Mouse (Mus musculus) heart, embryonic 13.5 days (tissue): ENCODE measurements around the gene Cd300lf. TPM values are rescaled to one million over a fixed set of nuclear protein-coding genes. Genes with fewer than 3 reads are reported as not detected.

Experiments
- ATAC-seq: fragments of 200-750 bp; cut with Nextera tagmentation; 2 replicates; pipeline ENCODE4 v1.8.0; 2017; ENCODE audit warnings: moderate TSS enrichment; ENCODE audit not compliant: insufficient number of reproducible peaks, low FRiP score, low TSS enrichment; ENCODE audit errors: extremely low read depth
- H3K27ac ChIP-seq: fragments of 300-500 bp; sonication (generic); replicated peaks from 2 replicates; pipeline ENCODE4 v1.5.1; 2015; ENCODE audit warnings: moderate library complexity, mild to moderate bottlenecking, inconsistent platforms
- H3K27me3 ChIP-seq: fragments of 300-500 bp; sonication (generic); replicated peaks from 2 replicates; pipeline ENCODE4 v1.6.1; 2015; ENCODE audit warnings: mild to moderate bottlenecking, inconsistent platforms
- H3K36me3 ChIP-seq: fragments of 300-500 bp; sonication (generic); 2 replicates; pipeline ENCODE4 v1.6.1; 2015; ENCODE audit warnings: mild to moderate bottlenecking, inconsistent platforms
- H3K4me1 ChIP-seq: fragments of 300-500 bp; sonication (generic); 2 replicates; pipeline ENCODE4 v1.6.1; 2015; ENCODE audit warnings: inconsistent platforms
- H3K4me2 ChIP-seq: fragments of 300-500 bp; sonication (generic); 2 replicates; pipeline ENCODE4 v1.6.1; 2015; ENCODE audit warnings: inconsistent platforms, mild to moderate bottlenecking, moderate library complexity
- H3K4me3 ChIP-seq: fragments of 300-500 bp; sonication (generic); 2 replicates; pipeline ENCODE4 v1.5.1; 2015; ENCODE audit warnings: moderate library complexity, mild to moderate bottlenecking, inconsistent platforms
- H3K9ac ChIP-seq: fragments of 300-500 bp; sonication (generic); 2 replicates; pipeline ENCODE4 v1.6.1; 2015; ENCODE audit warnings: inconsistent platforms, mild to moderate bottlenecking, moderate library complexity
- H3K9me3 ChIP-seq: fragments of 300-500 bp; sonication (generic); 2 replicates; pipeline ENCODE4 v1.6.1; 2016; ENCODE audit warnings: inconsistent platforms
- WGBS: fragments of 180-500 bp; shearing (Covaris S2); methylation state at CpG from one replicate; pipeline ENCODE4 v1.1.7; 2015; ENCODE audit warnings: mixed read lengths; 5-methylcytosine and 5-hydroxymethylcytosine counted together
- polyA plus RNA-seq: library from polyadenylated mRNA; unstranded; fragments of >200 nt; fragmentation: Nextera tagmentation; extraction: Ambion mirVana; gene quantifications from 2 replicates; pipeline ENCODE4 v1.2.1, GENCODE M21; 2015

Gene Cd300lf
- polyA plus RNA-seq, 1 experiment from 2014 or later = 0.37 TPM

DNA sequence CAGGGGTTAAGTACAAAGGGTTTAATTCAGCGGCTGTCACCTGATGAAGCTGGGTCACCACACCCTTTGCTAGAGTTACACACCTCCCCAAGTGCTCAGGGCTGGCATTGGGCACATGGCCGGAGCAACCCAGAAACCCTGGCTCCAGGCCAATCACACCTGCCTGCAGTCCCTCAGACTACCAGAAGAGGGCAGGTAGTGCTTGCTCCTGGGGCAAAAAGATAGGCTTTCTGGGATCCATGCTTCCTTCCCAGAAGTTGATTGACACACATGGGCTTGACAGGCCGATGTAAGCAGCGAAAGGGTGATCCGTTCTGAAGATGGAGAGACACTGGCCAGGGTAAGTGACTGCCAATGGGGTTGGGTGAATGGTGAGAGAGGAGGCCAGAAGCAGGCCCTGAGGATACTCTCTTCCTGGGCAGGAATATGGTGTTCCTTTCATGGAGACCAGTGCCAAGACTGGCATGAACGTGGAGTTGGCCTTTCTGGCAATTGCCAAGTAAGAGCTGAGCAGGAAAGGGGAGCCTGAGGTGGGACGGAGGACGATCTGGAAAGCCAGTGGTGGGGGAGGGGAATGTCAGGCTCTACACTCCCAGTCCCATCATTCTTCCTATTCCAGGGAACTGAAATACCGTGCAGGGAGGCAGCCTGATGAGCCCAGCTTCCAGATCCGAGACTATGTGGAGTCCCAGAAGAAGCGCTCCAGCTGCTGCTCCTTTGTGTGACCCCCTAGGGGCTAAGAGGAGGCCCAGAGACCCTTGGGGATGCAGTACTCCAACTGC, 26.4 kb upstream of the Cd300lf start:
- H3K4me3 ChIP-seq = no peak overlapping the region
- peaks cover 37% of the 10 kb centered on the region for H3K27me3 ChIP-seq
- ATAC-seq = no peak
- H3K27ac ChIP-seq = no peak overlapping the region
- H3K9ac ChIP-seq = no peak overlapping the region
- WGBS = 52% methylated on average over 11 of the region's 11 CpGs
- no peaks in the 10 kb centered on the region for H3K36me3 ChIP-seq
- no peaks in the 10 kb centered on the region for H3K9me3 ChIP-seq
- no peak overlapping the region for H3K4me2 ChIP-seq
- peaks cover 56% of the 10 kb centered on the region for H3K4me1 ChIP-seq

GRCm38 (mm10) chr11:115157933-115158719, 24.3 kb upstream of the Cd300lf start:
- Histone ChIP-seq H3K27ac (peak overlapping the region; percentile 65), H3K9ac (peak overlapping the region; percentile 52), H3K27me3 (peaks cover 47% of the 10 kb centered on the region), H3K36me3 (no peaks in the 10 kb centered on the region), H3K4me2 (peak overlapping the region; percentile 11; the same call in 1 of the 2 replicates), H3K9me3 (no peaks in the 10 kb centered on the region), H3K4me1 (peaks cover 51% of the 10 kb centered on the region), H3K4me3 (no peak overlapping the region)
- no peak for ATAC-seq
- 17% methylated on average over 12 of the region's 12 CpGs for WGBS

GRCm38 (mm10) chr11:115155053-115155634, 21.4 kb upstream of the Cd300lf start:
- Histone ChIP-seq H3K9me3 (no peaks in the 10 kb centered on the region), H3K27ac (no peak overlapping the region), H3K4me3 (no peak overlapping the region), H3K4me2 (no peak overlapping the region), H3K36me3 (no peaks in the 10 kb centered on the region), H3K27me3 (peaks cover 61% of the 10 kb centered on the region), H3K4me1 (peaks cover 38% of the 10 kb centered on the region), H3K9ac (no peak overlapping the region)
- no peak for ATAC-seq
- 7% methylated on average over 5 of the region's 5 CpGs for WGBS

- WGBS = under 1% methylated on average over 35 of the region's 35 CpGs
These were observed 20.0 kb upstream of the Cd300lf start for GRCm38 (mm10) chr11:115153699-115154292.

GRCm38 (mm10) chr11:115153088-115153487, 19.3 kb upstream of the Cd300lf start:
- Histone ChIP-seq H3K27me3 (peaks cover 64% of the 10 kb centered on the region), H3K36me3 (no peaks in the 10 kb centered on the region), H3K4me1 (peaks cover 30% of the 10 kb centered on the region), H3K9ac (no peak overlapping the region), H3K27ac (no peak overlapping the region), H3K9me3 (peaks cover 4% of the 10 kb centered on the region; the same call in 1 of the 2 replicates), H3K4me3 (no peak overlapping the region), H3K4me2 (no peak overlapping the region)
- 65% methylated on average over 9 of the region's 9 CpGs for WGBS
- ATAC-seq = no peak

More at GRCm38 (mm10) chr11:115153699-115154292, 20.0 kb upstream of the Cd300lf start:
- no peak overlapping the region for H3K27ac ChIP-seq
- peak; percentile 67 for ATAC-seq
- peak overlapping the region; percentile 66 for H3K4me2 ChIP-seq
- peaks cover 37% of the 10 kb centered on the region for H3K4me1 ChIP-seq
- H3K9me3 ChIP-seq = peaks cover 4% of the 10 kb centered on the region; the same call in 1 of the 2 replicates
- H3K27me3 ChIP-seq = peaks cover 61% of the 10 kb centered on the region
- no peaks in the 10 kb centered on the region for H3K36me3 ChIP-seq
- peak overlapping the region; percentile 69 for H3K9ac ChIP-seq
- peak overlapping the region; percentile 48 for H3K4me3 ChIP-seq

GRCm38 (mm10) chr11:115151755-115152429, 18.1 kb upstream of the Cd300lf start:
- 8% methylated on average over 15 of the region's 15 CpGs for WGBS
- peaks cover 4% of the 10 kb centered on the region; the same call in 1 of the 2 replicates for H3K9me3 ChIP-seq
- H3K9ac ChIP-seq = peak overlapping the region; percentile 69
- H3K4me2 ChIP-seq = peak overlapping the region; percentile 69
- no peak overlapping the region for H3K27ac ChIP-seq
- peak overlapping the region; percentile 43 for H3K4me3 ChIP-seq
- H3K36me3 ChIP-seq = no peaks in the 10 kb centered on the region
- no peak for ATAC-seq
- H3K27me3 ChIP-seq = peaks cover 58% of the 10 kb centered on the region
- H3K4me1 ChIP-seq = peaks cover 21% of the 10 kb centered on the region

DNA sequence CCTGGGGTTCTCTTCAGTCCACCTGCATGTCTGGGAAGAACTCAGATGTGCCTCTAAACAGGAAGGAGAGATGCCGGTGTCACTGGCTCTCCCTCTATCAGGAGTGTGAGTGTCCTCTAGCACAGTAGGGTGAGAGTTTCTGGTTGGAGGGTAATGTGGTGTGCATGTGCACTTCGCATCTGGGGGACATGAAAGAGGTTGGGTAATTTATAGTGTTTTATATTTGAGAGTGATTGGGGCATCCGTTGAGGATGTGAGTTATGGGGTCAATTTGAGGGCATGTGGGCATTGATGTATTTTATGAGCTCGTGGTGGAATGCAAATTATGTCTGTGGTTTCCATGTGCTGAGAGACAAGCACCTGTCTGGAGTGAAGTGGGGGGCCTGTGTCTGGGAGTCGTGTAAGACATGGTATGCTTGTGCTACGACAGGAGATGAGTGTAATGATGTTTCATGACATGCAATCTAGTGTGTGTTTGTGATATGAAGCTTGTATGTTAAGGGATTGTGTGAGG, 17.0 kb upstream of the Cd300lf start:
- peaks cover 47% of the 10 kb centered on the region for H3K27me3 ChIP-seq
- no peak for ATAC-seq
- no peak overlapping the region for H3K27ac ChIP-seq
- no peak overlapping the region for H3K4me2 ChIP-seq
- 55% methylated on average over 6 of the region's 6 CpGs for WGBS
- H3K4me3 ChIP-seq = no peak overlapping the region
- peaks cover 4% of the 10 kb centered on the region; the same call in 1 of the 2 replicates for H3K9me3 ChIP-seq
- no peak overlapping the region for H3K9ac ChIP-seq
- H3K4me1 ChIP-seq = peaks cover 21% of the 10 kb centered on the region
- H3K36me3 ChIP-seq = no peaks in the 10 kb centered on the region

DNA sequence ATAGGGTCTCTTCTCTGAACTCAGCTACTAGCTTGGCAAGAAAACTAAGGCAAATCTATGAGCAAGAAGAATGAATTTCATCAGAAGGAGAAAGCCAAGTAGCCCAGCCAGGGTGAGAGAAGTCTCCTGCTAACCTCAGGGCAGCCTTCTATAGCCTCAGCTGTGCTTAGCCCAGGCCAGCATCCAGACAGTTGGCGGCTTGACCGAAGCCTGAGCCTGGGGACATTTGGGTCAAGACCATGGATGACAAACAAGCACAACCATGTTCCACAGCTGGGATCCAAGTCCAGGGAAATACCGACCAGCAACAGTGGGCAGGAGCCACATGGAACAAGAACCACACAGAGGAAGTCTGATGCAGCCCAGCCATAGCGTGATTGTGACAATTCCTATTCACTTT, 14.0 kb upstream of the Cd300lf start:
- 76% methylated on average over 4 of the region's 4 CpGs for WGBS
- Histone ChIP-seq H3K36me3 (no peaks in the 10 kb centered on the region), H3K4me2 (no peak overlapping the region), H3K4me1 (peaks cover 9% of the 10 kb centered on the region; the same call in 1 of the 2 replicates), H3K27me3 (peaks cover 27% of the 10 kb centered on the region), H3K4me3 (no peak overlapping the region), H3K27ac (no peak overlapping the region), H3K9me3 (peaks cover 4% of the 10 kb centered on the region; the same call in 1 of the 2 replicates), H3K9ac (no peak overlapping the region)
- no peak for ATAC-seq

DNA sequence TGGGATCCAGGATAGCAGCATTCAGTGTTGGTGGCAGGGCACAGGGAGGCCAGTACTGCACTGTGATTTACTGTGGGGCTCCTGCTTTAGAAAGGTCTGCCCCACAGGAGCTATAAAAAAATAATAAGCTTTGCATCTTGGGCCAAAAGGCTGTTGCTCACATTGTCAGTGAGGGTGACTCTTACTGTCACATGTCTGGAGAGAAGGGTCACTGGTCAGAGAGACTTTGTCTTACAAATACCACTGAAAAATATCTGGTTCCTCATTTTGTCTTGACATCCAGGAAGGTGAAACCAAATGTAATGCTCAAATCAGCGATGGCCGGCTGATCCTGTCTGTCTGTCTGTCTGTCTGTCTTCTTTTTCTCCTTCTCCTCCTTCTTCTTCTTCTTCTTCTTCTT, 8.2 kb upstream of the Cd300lf start:
- 76% methylated on average over 2 of the region's 2 CpGs for WGBS
- Histone ChIP-seq H3K36me3 (no peaks in the 10 kb centered on the region), H3K9me3 (no peaks in the 10 kb centered on the region)

DNA sequence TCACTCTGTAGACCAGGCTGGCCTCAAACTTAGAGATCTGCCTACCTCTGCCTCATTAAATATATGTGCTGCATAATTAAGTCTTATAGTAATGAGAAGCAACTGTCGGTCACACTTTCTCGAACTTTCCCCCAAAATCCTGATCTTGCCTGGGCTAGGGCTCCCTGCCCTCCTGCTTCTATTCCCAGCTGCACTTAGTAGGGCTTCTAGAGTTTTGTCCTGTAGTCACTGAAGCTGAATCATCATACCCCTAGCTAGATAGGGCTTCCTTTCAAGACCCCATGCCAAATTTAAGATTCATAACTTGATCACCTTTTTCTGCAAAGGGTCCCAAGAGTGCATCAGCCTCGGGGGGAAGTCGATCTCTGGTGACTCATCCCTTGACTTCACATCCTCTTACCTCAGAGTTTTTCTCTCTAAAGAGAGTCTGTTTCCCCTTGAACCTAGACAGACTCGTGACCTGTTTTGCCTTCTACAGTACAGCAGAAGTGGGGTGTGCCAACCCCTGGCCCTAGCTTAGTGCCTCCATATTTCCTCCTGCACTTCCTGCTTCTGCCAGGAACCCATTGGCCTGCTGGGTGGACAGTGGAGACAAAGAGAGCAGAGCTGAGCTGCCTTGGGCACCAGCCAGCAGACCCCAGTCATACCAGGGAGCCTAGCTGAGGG, 4.9 kb upstream of the Cd300lf start:
- ATAC-seq = no peak

More for the DNA sequence above, 8.2 kb upstream of the Cd300lf start:
- H3K4me1 ChIP-seq = no peaks in the 10 kb centered on the region
- 0 out of 2 replicates have a peak, but pooled peaks cover 13% of the 10 kb centered on the region for H3K27me3 ChIP-seq
- ATAC-seq = no peak
- no peak overlapping the region for H3K4me2 ChIP-seq
- H3K4me3 ChIP-seq = no peak overlapping the region
- no peak overlapping the region for H3K9ac ChIP-seq
- H3K27ac ChIP-seq = no peak overlapping the region

More for the DNA sequence above, 4.9 kb upstream of the Cd300lf start:
- WGBS = 61% methylated on average over 5 of the region's 5 CpGs
- Histone ChIP-seq H3K4me3 (no peak overlapping the region), H3K9ac (no peak overlapping the region), H3K27me3 (0 out of 2 replicates have a peak, but pooled peaks cover 6% of the 10 kb centered on the region), H3K4me2 (no peak overlapping the region), H3K27ac (no peak overlapping the region), H3K9me3 (no peaks in the 10 kb centered on the region), H3K36me3 (no peaks in the 10 kb centered on the region), H3K4me1 (no peaks in the 10 kb centered on the region)
